Mouse (Mus musculus): Measurements from ENCODE around the gene Magi2.

DNA sequence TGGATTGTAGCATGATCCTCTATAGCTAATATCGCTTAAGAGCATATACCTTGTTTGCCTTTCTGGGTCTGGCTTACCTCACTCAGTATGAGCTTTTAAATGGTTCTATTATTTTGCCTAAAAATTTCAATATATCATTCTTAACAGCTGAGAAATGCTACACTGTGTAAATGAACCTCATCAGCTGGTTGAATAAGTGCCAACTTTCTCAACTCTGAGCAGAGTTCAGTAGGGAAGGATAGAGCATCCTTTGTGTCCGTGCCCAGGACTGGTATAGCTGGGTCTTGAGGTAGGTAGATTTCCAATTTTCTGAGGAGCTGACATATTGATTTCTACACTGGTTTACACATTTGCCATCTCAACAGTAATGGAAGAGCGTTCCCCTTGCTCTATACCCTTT, 65.7 kb downstream of the Magi2 start:
- TF ChIP-seq POLR2A (IDR thresholded peaks at IDR 0.05; ENCODE audit: control insufficient read depth, extremely low read depth, insufficient read depth, low read length, poor library complexity) (no peak), CTCF (IDR thresholded peaks at IDR 0.05; ENCODE audit: borderline replicate concordance, control insufficient read depth, extremely low read depth, insufficient read depth, low read length, poor library complexity) (no peak)

All from thymus, adult 2 months (tissue).